Comparison of ENCODE assay signal across 13 mouse cellular contexts in the genomic region with DNA sequence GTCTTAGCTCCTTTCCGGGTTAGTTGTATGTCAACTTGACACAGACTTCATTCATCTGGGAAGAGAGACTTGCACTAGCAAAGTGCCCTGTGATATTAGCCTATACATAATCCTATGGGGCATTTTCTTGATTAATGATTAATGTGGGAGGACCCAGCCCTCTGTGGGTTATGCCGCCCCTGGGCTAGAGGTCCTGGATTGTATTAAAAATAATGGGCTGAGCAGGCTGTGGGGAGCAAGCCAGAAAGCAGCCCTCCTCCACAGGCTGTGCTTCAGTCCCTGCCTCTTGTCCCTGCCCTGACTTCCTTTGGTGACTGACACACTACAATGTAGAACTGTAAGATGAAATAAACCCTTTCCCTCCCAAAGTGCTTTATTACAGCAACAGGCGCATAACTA. TPM values are rescaled to one million over a fixed set of nuclear protein-coding genes. Genes with fewer than 3 reads are reported as not detected.
DNase-seq lines count a peak whose midpoint lies in the region; ATAC-seq and TF ChIP-seq lines count a peak whose summit lies in the region.
"Had no signal": no experiment of that assay in that cellular context is flagged by ENCODE, and none has a peak within 500 bp of the region (broad histone marks: within the 10 kb centered on the region; RNA-seq: fewer than 3 reads in every experiment).

No protein-coding gene starts in this region.

- no peak for TF ChIP-seq CTCF in gastrocnemius, adult 2 months (IDR thresholded peaks at IDR 0.05)
- TF ChIP-seq CTCF in MEL (IDR thresholded peaks at IDR 0.05 in 2 of 3, conservative IDR thresholded peaks at IDR 0.05 in 1 of 3; ENCODE audit: control insufficient read depth in 1 of 3, insufficient read depth in 1 of 3, low read depth in 2 of 3, low read length in 3 of 3, poor library complexity in 1 of 3, severe bottlenecking in 1 of 3), result no peak
- no peak for TF ChIP-seq CTCF in liver, embryonic 14.5 days (IDR thresholded peaks at IDR 0.05; ENCODE audit: low read depth)

- peak overlapping the region; percentile 53 for H3K4me2 ChIP-seq in kidney, embryonic 15.5 days
- H3K4me2 ChIP-seq in liver, embryonic 14.5 days (ENCODE audit: low read depth), result peak overlapping the region; percentile 15; the same call in 1 of the 2 replicates

- H3K27ac ChIP-seq in gastrocnemius, adult 2 months, result peak overlapping the region; percentile 78; the same call in 1 of the 2 replicates
- H3K27ac ChIP-seq in kidney, embryonic 15.5 days, result no peak overlapping the region
- no peak overlapping the region for H3K27ac ChIP-seq in MEL (ENCODE audit: control insufficient read depth, low read depth, low read length)
- H3K27ac ChIP-seq in liver, embryonic 14.5 days, result no peak overlapping the region

- no peaks in the 10 kb centered on the region for H3K9me3 ChIP-seq in kidney, embryonic 15.5 days (replicated peaks)
- H3K9me3 ChIP-seq in MEL (replicated peaks; ENCODE audit: insufficient read depth, low read length), result no peaks in the 10 kb centered on the region
- no peaks in the 10 kb centered on the region for H3K9me3 ChIP-seq in liver, embryonic 14.5 days (ENCODE audit: control insufficient read depth, low read length)

- no peaks in the 10 kb centered on the region; the same call in none of the 2 replicates for H3K27me3 ChIP-seq in kidney, embryonic 15.5 days
- peaks cover 0 to 14% of the 10 kb centered on the region in 2 experiments for H3K27me3 ChIP-seq in MEL (ENCODE audit: control insufficient read depth in 1 of 2, insufficient read depth in 2 of 2, low read length in 2 of 2)
- no peaks in the 10 kb centered on the region for H3K27me3 ChIP-seq in liver, embryonic 14.5 days (ENCODE audit: control insufficient read depth, insufficient read depth, low read length)

- H3K4me3 ChIP-seq in gastrocnemius, adult 2 months, result no peak overlapping the region
- peak overlapping the region; percentile 14; the same call in 1 of the 2 replicates for H3K4me3 ChIP-seq in kidney, embryonic 15.5 days (replicated peaks)
- peak overlapping the region in 1 of 2 experiments; percentile 10; a peak in 1 of 4 replicates for H3K4me3 ChIP-seq in MEL (ENCODE audit: control insufficient read depth in 1 of 2, insufficient read depth in 1 of 2, low read depth in 2 of 2, low read length in 2 of 2)
- H3K4me3 ChIP-seq in liver, embryonic 14.5 days (ENCODE audit: insufficient read depth in 1 of 2, low read depth in 2 of 2, low read length in 2 of 2), result peak overlapping the region; percentile 14 to 32; a peak in 2 of 4 replicates

- peaks cover 16% of the 10 kb centered on the region for H3K4me1 ChIP-seq in kidney, embryonic 15.5 days
- peaks cover 0 to 2% of the 10 kb centered on the region in 2 experiments; a peak in 1 of 4 replicates for H3K4me1 ChIP-seq in MEL (ENCODE audit: control insufficient read depth in 1 of 2, insufficient read depth in 2 of 2, low read length in 2 of 2)
- no peaks in the 10 kb centered on the region for H3K4me1 ChIP-seq in liver, embryonic 14.5 days (replicated peaks; ENCODE audit: control insufficient read depth in 2 of 2, insufficient read depth in 2 of 2, low read length in 1 of 2)

- no peak for TF ChIP-seq RAD21 in MEL (IDR thresholded peaks at IDR 0.05; ENCODE audit: low read depth, low read length)

- DNase-seq in gastrocnemius, adult 2 months, result no peak
- DNase-seq in gastrocnemius, postnatal 25 days, result no peak
- no peak for DNase-seq in kidney, adult 11 months
- no peak for DNase-seq in MEL (ENCODE audit: low read depth, low spot score)
- no peak for DNase-seq in liver, embryonic 14.5 days (ENCODE audit: low read depth in 3 of 3, low spot score in 3 of 3)
- DNase-seq in cerebellum, postnatal 25 days, result no peak
- DNase-seq in gastrocnemius, postnatal 10 days, result no peak

- intact Hi-C loops in gastrocnemius, adult 2 months (cut with DNase I), result loop anchor here (1.0 to 5.0 kb wide), 3 partner anchors 122 to 280 kb away; a partner anchor contains a TSS

- ATAC-seq in kidney, embryonic 15.5 days (replicated peaks; ENCODE audit: low FRiP score), result peak; percentile 15; the same call in 1 of the 2 replicates
- ATAC-seq in liver, embryonic 14.5 days (ENCODE audit: insufficient read depth), result no peak

- TF ChIP-seq EP300 in MEL (IDR thresholded peaks at IDR 0.05; ENCODE audit: low read depth in 1 of 2, low read length in 2 of 2), result no peak
- no peak for TF ChIP-seq EP300 in liver, embryonic 14.5 days (IDR thresholded peaks at IDR 0.05; ENCODE audit: low read depth)

- TF ChIP-seq POLR2A in MEL (IDR thresholded peaks at IDR 0.05; ENCODE audit: control insufficient read depth in 1 of 2, insufficient read depth in 1 of 2, low read depth in 1 of 2, low read length in 2 of 2, poor library complexity in 1 of 2), result no peak

- no peak overlapping the region for H3K9ac ChIP-seq in kidney, embryonic 15.5 days
- H3K9ac ChIP-seq in MEL (ENCODE audit: control insufficient read depth, low read depth, low read length, poor library complexity, severe bottlenecking), result 0 out of 2 replicates have a peak overlapping the region, but pooled peaks have one; percentile 31
- no peak overlapping the region for H3K9ac ChIP-seq in liver, embryonic 14.5 days (replicated peaks)

- 30% methylated on average over 3 of the region's 3 CpGs for whole genome bisulfite sequencing in kidney, embryonic 15.5 days
- 23% methylated on average over 3 of the region's 3 CpGs for WGBS in liver, embryonic 14.5 days (ENCODE audit: insufficient replicate concordance)

- no peaks in the 10 kb centered on the region for H3K36me3 ChIP-seq in kidney, embryonic 15.5 days
- H3K36me3 ChIP-seq in MEL (ENCODE audit: control insufficient read depth in 1 of 2, insufficient read depth in 2 of 2, low read length in 2 of 2), result no peaks in the 10 kb centered on the region
- no peaks in the 10 kb centered on the region for H3K36me3 ChIP-seq in liver, embryonic 14.5 days (replicated peaks; ENCODE audit: control insufficient read depth, insufficient read depth, low read depth)

- no peaks in the 10 kb centered on the region for H3K79me2 ChIP-seq in MEL (ENCODE audit: control insufficient read depth, insufficient read depth, low read length, poor library complexity)

TF ChIP-seq in MEL, 35 proteins besides CTCF, POLR2A, EP300 and RAD21:
- TF ChIP-seq HCFC1 (IDR thresholded peaks at IDR 0.05; ENCODE audit: low read depth, low read length) (no peak), TCF12 (IDR thresholded peaks at IDR 0.05; ENCODE audit: low read depth, low read length) (no peak), ELF1 (IDR thresholded peaks at IDR 0.05; ENCODE audit: low read depth, low read length) (0 out of 2 replicates have a peak, but pooled peaks have one; percentile 1), E2F4 (IDR thresholded peaks at IDR 0.05; ENCODE audit: borderline replicate concordance, low read depth, low read length) (no peak)

RNA-seq across cellular contexts. Expression of a gene that starts 37.4 kb away (rescaled TPM):
- total RNA-seq in gastrocnemius, adult 2 months (2021), result not detected
- total RNA-seq in gastrocnemius, postnatal 25 days (2021), result not detected
- not detected in 2 replicates for polyA plus RNA-seq in kidney, embryonic 15.5 days (2015; fragmentation: Nextera tagmentation; extraction: Ambion mirVana)
- not detected in 2 replicates for total RNA-seq in MEL (2012; rRNA removed)
- polyA plus RNA-seq in MEL (2012; ENCODE audit: insufficient read depth in 1 of 2, insufficient read length in 2 of 2, low read depth in 1 of 2, low replicate concordance in 2 of 2, missing spikeins in 1 of 2), result not detected
- polyA plus RNA-seq in liver, embryonic 14.5 days (2012; rRNA removed), result not detected in 2 replicates
- not detected in 2 replicates for polyA plus RNA-seq in liver, embryonic 14.5 days (2014; fragmentation: Nextera tagmentation; extraction: Ambion mirVana)
- total RNA-seq in gastrocnemius, postnatal 10 days (2021), result not detected
- total RNA-seq: adrenal gland, postnatal 36 days; gastrocnemius, adult 8-10 months; left cerebral cortex, postnatal 4 days had no signal
- polyA plus RNA-seq: cerebellum, adult 2 months; large intestine, adult 2 months had no signal
